Mouse (Mus musculus): ENCODE results near the gene Hacd2. TPM values are rescaled to one million over a fixed set of nuclear protein-coding genes. Genes with fewer than 3 reads are reported as not detected.

The Hacd2 gene
- polyA plus RNA-seq, 1 experiment from 2014 or later = 69.8 TPM

DNA sequence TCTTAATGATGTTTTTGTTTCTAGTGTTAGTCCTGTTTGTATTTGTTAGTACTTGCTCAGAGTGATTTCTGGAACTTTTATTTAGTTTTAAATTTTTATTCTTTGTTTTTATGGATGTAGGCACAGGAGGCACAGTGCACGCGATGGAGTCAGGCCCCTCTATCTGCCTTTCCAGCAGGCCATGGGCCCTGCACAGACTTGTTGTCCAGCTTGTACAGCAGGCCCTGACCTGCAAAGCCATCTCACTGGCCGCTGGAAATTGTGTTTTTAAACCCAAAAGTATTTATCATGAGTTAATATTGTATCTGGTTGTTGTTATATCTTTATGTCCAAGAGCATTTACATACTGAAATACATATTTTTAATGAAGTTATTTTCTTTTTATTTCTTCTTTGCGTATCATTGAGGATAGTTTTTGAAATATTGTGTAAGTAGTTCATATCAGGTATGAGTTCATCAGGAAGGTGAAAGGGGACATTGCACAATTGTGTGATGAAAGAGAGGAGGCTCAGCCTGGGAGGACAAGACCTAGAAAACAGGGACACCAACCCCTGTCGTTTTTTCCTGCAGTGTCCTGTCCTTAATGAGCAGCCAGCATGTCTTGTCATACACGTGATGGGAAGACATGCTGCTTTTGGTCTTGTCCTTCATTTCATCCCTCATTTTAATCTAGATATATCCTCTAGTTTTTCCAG is 24.0 kb downstream of the Hacd2 start:
- Histone ChIP-seq H3K27me3 (ENCODE audit: poor library complexity, severe bottlenecking) (peaks cover 24% of the 10 kb centered on the region), H3K36me3 (replicated peaks) (peaks cover 41% of the 10 kb centered on the region), H3K27ac (no peak overlapping the region), H3K9me3 (no peaks in the 10 kb centered on the region), H3K4me3 (no peak overlapping the region), H3K4me1 (peaks cover 27% of the 10 kb centered on the region)
- no peak for DNase-seq (ENCODE audit: extremely low spot score, low spot score)
- 84% methylated on average over 6 of the region's 6 CpGs for WGBS

DNA sequence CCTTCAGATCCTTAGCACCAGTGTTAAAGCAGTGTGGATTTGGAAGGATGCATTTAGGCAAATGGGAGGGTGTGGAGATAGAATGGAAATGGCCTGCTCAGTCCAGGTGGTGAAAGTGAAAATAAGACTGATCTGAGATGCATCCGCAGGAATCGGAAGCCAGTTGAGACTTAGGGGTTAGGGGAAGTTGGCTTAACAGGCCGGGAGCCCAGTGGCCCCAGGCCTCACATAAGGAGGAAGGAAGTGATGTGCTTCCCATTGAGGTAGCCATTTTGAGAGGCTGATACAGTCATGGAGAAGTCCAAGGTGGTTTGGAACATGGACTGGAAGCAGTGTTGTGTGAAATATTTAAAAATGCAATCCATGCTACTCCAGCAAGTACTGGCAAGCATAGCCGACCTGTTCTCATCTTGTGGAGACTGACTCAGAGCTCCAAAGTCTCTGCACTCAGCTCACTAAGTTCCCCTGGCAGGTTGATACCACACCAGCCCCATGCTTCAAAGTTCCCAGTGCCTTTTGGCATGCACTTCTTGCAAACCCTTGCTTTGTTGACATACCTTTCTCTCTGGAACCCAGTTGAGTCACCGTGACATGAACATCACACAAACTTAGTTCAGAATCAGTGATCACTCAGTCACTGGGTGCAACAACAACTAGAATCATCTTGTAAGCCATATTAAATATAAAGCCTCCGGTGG is 25.2 kb downstream of the Hacd2 start:
- Histone ChIP-seq H3K27me3 (ENCODE audit: poor library complexity, severe bottlenecking) (peaks cover 24% of the 10 kb centered on the region), H3K9me3 (no peaks in the 10 kb centered on the region), H3K27ac (no peak overlapping the region), H3K4me1 (peaks cover 27% of the 10 kb centered on the region), H3K36me3 (replicated peaks) (peaks cover 38% of the 10 kb centered on the region), H3K4me3 (no peak overlapping the region)
- DNase-seq (ENCODE audit: extremely low spot score, low spot score) = no peak
- 89% methylated on average over 6 of the region's 6 CpGs for WGBS

DNA sequence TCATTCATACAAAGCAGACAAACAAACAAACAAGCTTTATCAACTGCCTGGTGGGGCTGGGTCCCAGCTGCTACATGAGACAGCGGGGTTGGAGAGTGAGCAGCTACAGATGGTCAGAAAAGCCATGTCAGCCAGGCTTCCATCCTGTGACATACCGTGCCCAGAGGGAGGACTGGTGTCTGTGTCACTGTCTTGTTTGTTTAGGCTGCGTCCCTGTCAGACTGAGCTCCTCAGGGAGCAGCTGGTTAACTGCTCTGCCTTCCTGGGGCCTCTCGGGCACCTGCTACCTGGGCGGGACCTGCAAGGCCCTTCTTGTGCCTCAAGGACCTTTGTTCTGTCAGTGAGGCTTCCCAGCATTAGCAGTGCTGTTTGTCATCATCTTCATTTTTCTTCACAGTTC is 28.8 kb downstream of the Hacd2 start:
- H3K36me3 ChIP-seq (replicated peaks) = peaks cover 30% of the 10 kb centered on the region
- H3K4me3 ChIP-seq = no peak overlapping the region
- DNase-seq (ENCODE audit: extremely low spot score, low spot score) = no peak
- H3K4me1 ChIP-seq = peaks cover 24% of the 10 kb centered on the region
- H3K27ac ChIP-seq = no peak overlapping the region
- no peaks in the 10 kb centered on the region for H3K9me3 ChIP-seq
- H3K27me3 ChIP-seq (ENCODE audit: poor library complexity, severe bottlenecking) = peaks cover 24% of the 10 kb centered on the region
- 70% methylated on average over 5 of the region's 5 CpGs for WGBS

DNA sequence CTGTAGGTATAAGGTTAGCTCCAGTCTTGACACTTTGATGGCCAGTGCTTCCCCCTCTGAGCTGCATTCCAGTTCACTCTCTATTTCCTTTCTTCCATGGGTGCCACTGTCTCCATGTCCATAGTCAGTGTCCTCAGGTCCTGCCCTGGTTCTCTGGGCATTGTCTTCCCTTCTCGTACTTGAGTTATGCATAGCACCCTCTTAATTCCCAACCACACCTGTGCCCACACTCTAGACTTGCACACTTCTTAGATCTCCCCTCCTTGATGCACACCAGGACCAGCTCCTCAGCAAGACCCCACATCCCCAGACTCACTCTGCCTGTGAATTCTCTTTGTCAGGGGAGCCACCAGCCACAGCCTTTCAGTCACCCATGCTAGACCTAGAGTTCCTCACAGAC is 30.0 kb downstream of the Hacd2 start:
- Histone ChIP-seq H3K4me3 (no peak overlapping the region), H3K36me3 (replicated peaks) (peaks cover 30% of the 10 kb centered on the region), H3K9me3 (no peaks in the 10 kb centered on the region), H3K4me1 (peaks cover 24% of the 10 kb centered on the region), H3K27me3 (ENCODE audit: poor library complexity, severe bottlenecking) (peaks cover 18% of the 10 kb centered on the region), H3K27ac (no peak overlapping the region)
- 94% methylated on average over 1 of the region's 1 CpGs for WGBS
- DNase-seq (ENCODE audit: extremely low spot score, low spot score) = no peak

DNA sequence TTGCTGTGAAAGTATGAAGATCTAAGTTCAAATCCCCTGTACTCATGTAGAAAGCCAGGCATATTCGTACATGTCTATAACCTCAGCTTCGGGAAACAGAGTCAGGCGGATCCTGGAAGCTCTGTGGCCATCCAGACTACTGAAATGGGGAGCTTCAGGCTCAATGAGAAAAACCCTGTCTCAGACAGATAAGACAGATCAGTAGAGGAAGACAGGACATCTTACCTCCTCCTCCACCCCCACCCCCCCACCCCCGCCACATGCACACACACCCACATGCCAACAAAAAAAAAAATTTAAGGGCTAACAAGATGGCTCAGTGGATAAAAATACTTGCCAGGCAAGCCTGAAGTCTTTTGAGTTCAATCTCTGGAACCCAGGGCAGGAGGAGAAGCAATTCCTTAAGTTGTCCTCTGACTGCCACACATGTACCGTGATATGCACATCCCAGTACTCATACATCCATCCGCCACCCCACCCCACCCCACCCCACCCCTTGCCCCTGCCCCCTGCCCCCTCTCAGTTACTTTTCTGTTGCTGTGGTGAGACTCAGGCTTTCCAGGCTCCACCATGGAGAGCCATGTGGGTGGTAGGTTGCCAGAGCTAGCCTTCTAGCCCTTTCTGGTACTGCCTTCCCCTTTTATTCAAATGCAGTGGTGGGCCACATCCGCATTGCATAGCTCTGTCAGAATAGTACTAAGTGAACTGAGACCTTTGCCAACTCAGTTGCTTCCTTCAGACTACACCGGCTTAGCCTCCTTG is 32.4 kb downstream of the Hacd2 start:
- H3K27me3 ChIP-seq (ENCODE audit: poor library complexity, severe bottlenecking) = peaks cover 6% of the 10 kb centered on the region
- 95% methylated on average over 8 of the region's 8 CpGs for WGBS
- peaks cover 30% of the 10 kb centered on the region for H3K36me3 ChIP-seq (replicated peaks)
- peaks cover 5% of the 10 kb centered on the region for H3K4me1 ChIP-seq
- H3K4me3 ChIP-seq = no peak overlapping the region
- DNase-seq (ENCODE audit: extremely low spot score, low spot score) = no peak
- no peak overlapping the region for H3K27ac ChIP-seq
- no peaks in the 10 kb centered on the region for H3K9me3 ChIP-seq

DNA sequence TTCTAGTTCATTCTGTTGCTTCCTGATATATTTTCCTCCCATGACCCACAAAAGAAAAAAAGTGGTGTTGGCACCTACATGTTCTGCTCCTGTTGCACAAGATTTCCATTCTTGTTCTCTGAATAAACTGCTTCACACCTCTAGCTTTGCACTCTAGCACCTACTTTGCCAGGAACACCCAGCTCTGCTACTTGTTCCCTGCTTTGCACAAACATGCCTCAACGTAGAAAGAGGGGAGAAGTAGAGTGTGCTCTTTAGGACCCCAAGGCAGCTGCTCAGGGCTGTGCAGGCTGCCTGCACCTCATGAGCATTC is 32.9 kb downstream of the Hacd2 start:
- 91% methylated on average over 1 of the region's 1 CpGs for WGBS

DNA sequence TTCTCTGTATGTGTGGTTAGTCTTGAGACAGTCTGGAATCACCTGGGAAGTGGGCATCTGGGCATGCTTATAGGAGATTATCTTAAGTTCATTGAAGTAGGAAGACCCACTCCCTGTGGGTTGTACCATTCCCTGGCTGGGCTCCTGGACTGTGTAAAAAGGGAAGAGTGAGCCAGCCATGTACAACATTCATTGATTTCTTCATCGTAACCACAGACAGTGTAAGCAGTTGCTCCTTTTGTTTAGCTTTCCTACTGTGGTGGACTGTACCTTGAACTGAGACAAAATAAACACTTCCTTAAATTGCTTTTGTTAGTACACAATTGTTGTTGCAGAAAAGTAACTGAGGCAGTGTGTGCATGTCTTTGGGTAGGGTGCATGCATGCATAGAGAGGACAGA is 33.6 kb downstream of the Hacd2 start:
- Histone ChIP-seq H3K4me3 (no peak overlapping the region), H3K27me3 (ENCODE audit: poor library complexity, severe bottlenecking) (no peaks in the 10 kb centered on the region), H3K4me1 (peaks cover 3% of the 10 kb centered on the region; the same call in 1 of the 2 replicates), H3K9me3 (no peaks in the 10 kb centered on the region), H3K27ac (no peak overlapping the region), H3K36me3 (replicated peaks) (peaks cover 21% of the 10 kb centered on the region)
- 98% methylated on average over 1 of the region's 1 CpGs for WGBS
- DNase-seq (ENCODE audit: extremely low spot score, low spot score) = no peak

More for the DNA sequence above, 32.9 kb downstream of the Hacd2 start:
- Histone ChIP-seq H3K4me3 (no peak overlapping the region), H3K27ac (no peak overlapping the region), H3K27me3 (ENCODE audit: poor library complexity, severe bottlenecking) (peaks cover under 1% of the 10 kb centered on the region; the same call in 1 of the 2 replicates), H3K4me1 (peaks cover 5% of the 10 kb centered on the region), H3K36me3 (replicated peaks) (peaks cover 27% of the 10 kb centered on the region), H3K9me3 (no peaks in the 10 kb centered on the region)
- no peak for DNase-seq (ENCODE audit: extremely low spot score, low spot score)

DNA sequence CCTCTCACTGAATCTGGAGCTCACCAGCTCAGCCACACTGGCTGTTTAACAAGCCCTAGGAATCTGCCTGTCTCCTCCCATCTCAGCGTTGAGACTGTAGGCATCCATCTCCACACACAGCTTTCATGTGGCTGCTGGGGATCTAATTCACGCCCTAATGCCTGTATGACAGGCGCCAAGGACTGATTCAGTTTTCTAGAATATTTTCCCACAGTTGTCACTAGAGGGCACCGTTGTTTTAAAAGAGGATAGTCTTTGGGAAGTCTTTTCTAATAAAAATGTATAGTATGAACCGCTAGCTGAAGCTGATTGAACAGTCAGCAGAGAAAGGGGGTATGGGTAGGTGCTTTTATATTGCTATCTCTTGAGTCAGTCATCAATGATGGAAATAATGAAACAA is 34.1 kb downstream of the Hacd2 start:
- DNase-seq (ENCODE audit: extremely low spot score, low spot score) = no peak
- H3K27me3 ChIP-seq (ENCODE audit: poor library complexity, severe bottlenecking) = no peaks in the 10 kb centered on the region
- no peak overlapping the region for H3K4me3 ChIP-seq
- peaks cover 18% of the 10 kb centered on the region for H3K36me3 ChIP-seq (replicated peaks)
- 35% methylated on average over 5 of the region's 5 CpGs for WGBS
- no peaks in the 10 kb centered on the region for H3K4me1 ChIP-seq
- no peak overlapping the region for H3K27ac ChIP-seq
- no peaks in the 10 kb centered on the region for H3K9me3 ChIP-seq

DNA sequence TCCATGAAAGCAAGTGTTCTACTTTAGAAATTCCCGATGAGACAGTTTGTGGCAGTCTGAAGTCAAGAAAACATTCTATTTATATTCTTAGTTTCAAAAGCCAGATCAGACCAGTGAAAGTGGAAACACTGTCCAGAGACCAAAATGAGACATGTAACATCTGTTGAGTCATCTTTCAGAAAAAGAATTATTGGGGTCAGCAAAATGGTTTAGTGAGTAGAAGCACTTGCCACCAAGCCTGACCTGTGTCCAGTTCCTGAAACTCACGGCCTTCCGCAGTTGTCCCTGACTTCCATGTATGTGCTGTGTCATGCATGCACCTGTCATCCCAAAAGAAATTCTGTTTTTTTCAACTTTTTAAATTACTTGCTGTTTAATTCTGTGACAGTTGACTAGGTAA is 34.6 kb downstream of the Hacd2 start:
- peaks cover 14% of the 10 kb centered on the region for H3K36me3 ChIP-seq (replicated peaks)
- WGBS = 90% methylated on average over 3 of the region's 3 CpGs
- H3K27me3 ChIP-seq (ENCODE audit: poor library complexity, severe bottlenecking) = no peaks in the 10 kb centered on the region
- no peaks in the 10 kb centered on the region for H3K9me3 ChIP-seq
- H3K4me1 ChIP-seq = no peaks in the 10 kb centered on the region
- no peak for DNase-seq (ENCODE audit: extremely low spot score, low spot score)
- H3K4me3 ChIP-seq = no peak overlapping the region
- no peak overlapping the region for H3K27ac ChIP-seq

DNA sequence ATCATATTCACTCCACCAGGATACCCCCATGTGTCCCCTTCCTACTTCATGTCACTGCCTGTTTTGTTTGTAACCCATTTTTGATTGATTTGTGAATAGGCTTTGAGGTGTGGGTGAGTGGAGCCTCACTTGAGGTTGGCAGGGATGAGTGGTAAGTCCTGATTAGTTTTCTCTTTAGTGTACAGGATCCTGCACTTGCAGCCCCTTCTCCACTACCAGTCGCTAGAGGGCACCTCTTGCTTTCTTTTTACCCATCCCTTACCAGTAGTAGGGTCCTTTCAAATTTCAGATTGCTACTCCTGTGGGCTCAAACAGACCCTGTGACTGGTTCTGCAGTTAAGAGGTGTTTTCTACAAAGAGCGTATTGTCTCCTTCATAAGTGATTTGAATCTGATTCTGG is 38.8 kb downstream of the Hacd2 start:
- no peaks in the 10 kb centered on the region for H3K27me3 ChIP-seq (ENCODE audit: poor library complexity, severe bottlenecking)
- WGBS = 50% methylated on average over 2 of the region's 2 CpGs
- DNase-seq (ENCODE audit: extremely low spot score, low spot score) = no peak

DNA sequence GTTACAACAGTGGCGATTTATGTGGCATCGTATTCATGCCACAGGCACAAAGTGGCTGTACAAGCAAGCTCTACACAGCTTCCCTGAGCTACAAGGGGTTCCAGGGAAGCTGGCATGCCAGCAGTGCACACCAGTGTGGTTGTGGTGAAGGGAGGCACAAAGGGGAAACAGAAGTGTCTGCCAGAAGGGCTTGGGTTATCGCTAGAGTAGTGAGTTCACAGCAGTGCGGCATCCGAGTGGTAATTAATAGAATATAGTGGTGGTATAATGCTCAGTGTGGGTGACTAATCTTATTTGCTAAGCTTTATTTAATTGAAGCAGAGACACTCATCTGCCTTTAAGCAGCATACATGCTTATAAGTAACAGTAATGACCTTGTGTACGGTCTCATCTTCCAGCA is 43.5 kb downstream of the Hacd2 start:
- H3K27me3 ChIP-seq (ENCODE audit: poor library complexity, severe bottlenecking) = no peaks in the 10 kb centered on the region
- H3K9me3 ChIP-seq = no peaks in the 10 kb centered on the region
- H3K27ac ChIP-seq = no peak overlapping the region
- no peak for DNase-seq (ENCODE audit: extremely low spot score, low spot score)
- H3K4me1 ChIP-seq = peaks cover 13% of the 10 kb centered on the region
- H3K36me3 ChIP-seq (replicated peaks) = peaks cover 20% of the 10 kb centered on the region
- no peak overlapping the region for H3K4me3 ChIP-seq
- 81% methylated on average over 6 of the region's 6 CpGs for WGBS

More for the DNA sequence above, 38.8 kb downstream of the Hacd2 start:
- H3K9me3 ChIP-seq = no peaks in the 10 kb centered on the region
- H3K36me3 ChIP-seq (replicated peaks) = peaks cover 18% of the 10 kb centered on the region
- no peak overlapping the region for H3K27ac ChIP-seq
- peaks cover 6% of the 10 kb centered on the region; the same call in 1 of the 2 replicates for H3K4me1 ChIP-seq
- no peak overlapping the region for H3K4me3 ChIP-seq

DNA sequence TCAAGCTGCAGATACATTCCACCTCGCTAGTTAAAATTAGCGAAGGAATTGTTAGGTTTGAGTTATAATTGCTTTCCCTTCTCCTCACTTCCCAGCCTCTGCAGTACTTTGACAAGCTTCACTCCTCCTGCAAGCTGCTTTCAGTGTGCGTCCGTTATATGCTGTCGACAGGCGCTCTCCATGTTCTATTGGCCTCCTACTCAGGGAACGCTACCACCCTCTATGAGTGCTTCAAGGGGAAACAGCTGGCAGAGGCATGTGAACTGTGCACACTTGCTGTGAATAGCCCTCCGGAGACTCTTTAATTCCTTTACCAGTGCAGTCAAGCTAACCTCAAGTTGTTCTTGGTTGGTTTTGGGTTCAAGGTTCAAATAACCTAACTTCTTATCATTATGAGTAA is 44.9 kb downstream of the Hacd2 start:
- Histone ChIP-seq H3K27ac (no peak overlapping the region), H3K4me1 (peaks cover 13% of the 10 kb centered on the region), H3K36me3 (replicated peaks) (peaks cover 18% of the 10 kb centered on the region), H3K27me3 (ENCODE audit: poor library complexity, severe bottlenecking) (no peaks in the 10 kb centered on the region), H3K4me3 (no peak overlapping the region), H3K9me3 (no peaks in the 10 kb centered on the region)
- 71% methylated on average over 8 of the region's 8 CpGs for WGBS
- no peak for DNase-seq (ENCODE audit: extremely low spot score, low spot score)

DNA sequence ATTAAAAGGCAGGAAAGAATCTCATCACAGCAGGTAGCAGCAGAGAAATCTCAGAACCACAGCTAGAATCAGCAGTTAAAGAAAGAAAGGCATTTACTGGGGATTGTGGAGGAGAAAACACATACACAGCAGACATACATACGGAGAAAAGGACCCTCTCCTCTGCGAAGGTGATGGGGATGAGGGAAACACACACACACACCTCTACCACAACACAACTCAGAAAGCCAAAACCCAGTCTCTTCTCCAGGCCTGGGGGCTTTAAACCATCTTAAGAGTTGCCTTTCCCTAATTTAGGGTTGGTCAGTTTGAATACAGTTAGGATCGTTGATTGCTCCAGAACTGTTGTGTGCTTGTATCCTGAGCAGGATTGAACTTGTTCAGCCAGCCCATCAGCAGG is 45.4 kb downstream of the Hacd2 start:
- H3K4me3 ChIP-seq = no peak overlapping the region
- no peak overlapping the region for H3K27ac ChIP-seq
- peaks cover 13% of the 10 kb centered on the region for H3K4me1 ChIP-seq
- DNase-seq (ENCODE audit: extremely low spot score, low spot score) = no peak
- H3K9me3 ChIP-seq = no peaks in the 10 kb centered on the region
- 85% methylated on average over 3 of the region's 3 CpGs for WGBS
- H3K27me3 ChIP-seq (ENCODE audit: poor library complexity, severe bottlenecking) = no peaks in the 10 kb centered on the region
- peaks cover 13% of the 10 kb centered on the region for H3K36me3 ChIP-seq (replicated peaks)
